Mouse (Mus musculus) retina, postnatal 7 days (tissue): ENCODE results near the gene Rragd.
A peak's percentile ranks its signal among the peaks of the same experiment; 100 is the strongest.

ENCODE experiments used
- DNase-seq: peaks from one replicate; pipeline ENCODE4 v3.0.0-alpha.2; 2012; ENCODE audit warnings: low read depth, low spot score

Rragd gene

GRCm38 (mm10) chr4:33033515-33033914 is 50.7 kb downstream of the Rragd start:
- no peak for DNase-seq

- DNase-seq: no peak
These were observed 57.0 kb downstream of the Rragd start for GRCm38 (mm10) chr4:33039826-33040225.

GRCm38 (mm10) chr4:33049601-33050000 is 66.8 kb downstream of the Rragd start:
- DNase-seq: no peak

DNA sequence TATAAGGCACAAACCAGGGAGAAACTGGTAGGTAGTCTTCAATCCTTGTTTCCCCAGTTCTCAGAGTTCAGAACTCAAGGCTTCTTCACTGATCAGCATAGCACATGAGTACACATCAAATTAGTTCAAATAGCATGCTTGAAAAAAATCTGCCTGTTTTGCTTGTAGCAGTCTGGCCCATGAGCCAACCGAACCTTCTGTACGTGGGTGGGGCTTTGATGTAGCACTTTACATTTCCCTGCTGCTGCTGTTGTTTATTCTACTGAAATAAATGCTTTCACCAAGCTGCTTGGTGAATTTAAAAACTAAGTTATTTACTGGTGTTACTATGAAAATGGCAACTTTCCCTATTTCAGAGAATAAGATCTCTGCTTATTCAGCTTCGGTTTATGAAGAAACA is 69.2 kb downstream of the Rragd start:
- DNase-seq: no peak

- DNase-seq: no peak
These were observed 69.8 kb downstream of the Rragd start for GRCm38 (mm10) chr4:33052650-33053049.

DNA sequence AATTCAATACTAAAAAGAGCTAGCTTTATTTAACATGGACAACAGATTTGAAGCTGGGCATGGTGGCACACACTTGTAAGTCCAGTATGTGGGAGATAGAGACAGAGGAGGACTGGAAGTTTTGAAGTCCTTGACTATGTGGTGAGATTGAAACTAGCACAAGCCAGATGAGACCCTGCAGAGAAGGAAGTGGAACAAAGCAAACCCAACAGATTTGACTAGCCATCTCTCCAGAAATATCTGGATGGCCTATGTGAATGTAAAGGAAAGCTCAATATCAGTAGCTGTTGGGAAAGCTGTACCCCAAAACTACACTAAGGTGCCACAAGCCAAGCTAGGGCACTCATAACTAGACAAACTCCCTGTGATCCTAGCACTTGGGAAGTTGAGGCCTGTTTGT is 71.6 kb downstream of the Rragd start:
- no peak for DNase-seq

DNA sequence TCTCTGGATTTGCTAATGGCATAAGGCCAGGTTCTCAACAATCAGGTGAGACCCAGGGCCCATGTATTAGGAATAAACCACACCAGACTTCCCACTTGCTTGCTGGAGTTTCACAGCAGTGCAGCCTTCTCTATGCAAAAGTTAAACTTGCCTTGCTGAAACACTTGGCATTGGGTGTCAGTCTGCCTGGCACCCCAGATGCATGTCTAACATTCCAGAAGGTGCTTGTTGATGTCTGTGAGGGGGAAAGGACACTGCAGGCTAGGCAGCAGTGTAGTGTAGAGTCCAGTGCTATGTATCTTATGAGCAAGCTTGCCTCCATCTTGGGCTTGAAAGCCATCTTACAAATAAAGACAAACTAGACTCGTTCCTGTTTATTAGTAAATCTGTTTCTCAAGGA is 73.5 kb downstream of the Rragd start:
- DNase-seq: no peak

- no peak for DNase-seq
These were observed 75.3 kb downstream of the Rragd start for GRCm38 (mm10) chr4:33057890-33058687.

DNA sequence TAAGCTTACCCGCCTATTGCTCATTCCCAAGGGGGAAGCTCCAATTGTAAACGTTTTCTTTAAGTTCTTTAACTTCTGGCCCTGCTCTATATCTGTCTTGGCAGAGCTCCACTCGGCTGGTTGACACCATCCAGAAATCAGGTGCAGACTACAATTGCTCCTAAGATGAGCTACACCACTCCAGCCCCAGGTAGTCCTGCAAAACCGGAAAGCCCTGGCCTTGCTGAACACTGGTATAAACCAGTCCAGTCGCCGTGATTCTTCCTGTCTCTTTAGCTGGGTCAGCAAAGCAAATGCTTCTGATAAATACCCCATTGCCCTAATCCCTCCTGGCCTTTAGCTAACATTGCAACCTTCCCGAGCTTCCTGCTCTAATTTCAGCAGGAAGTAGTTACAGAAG is 78.3 kb downstream of the Rragd start:
- no peak for DNase-seq

GRCm38 (mm10) chr4:33062981-33063380 is 80.1 kb downstream of the Rragd start, which contains the start of gene Gabrr2:
Gabrr2 (plus strand) TSS chr4:33062999.
- DNase-seq: no peak

GRCm38 (mm10) chr4:33064986-33065385 is 82.1 kb downstream of the Rragd start:
- no peak for DNase-seq

- peak; percentile 19 for DNase-seq
These were observed 83.6 kb downstream of the Rragd start for GRCm38 (mm10) chr4:33066223-33066960.

- DNase-seq: no peak
These were observed 84.5 kb downstream of the Rragd start for GRCm38 (mm10) chr4:33067331-33067730.

GRCm38 (mm10) chr4:33067826-33068225 is 85.0 kb downstream of the Rragd start:
- DNase-seq: no peak

DNA sequence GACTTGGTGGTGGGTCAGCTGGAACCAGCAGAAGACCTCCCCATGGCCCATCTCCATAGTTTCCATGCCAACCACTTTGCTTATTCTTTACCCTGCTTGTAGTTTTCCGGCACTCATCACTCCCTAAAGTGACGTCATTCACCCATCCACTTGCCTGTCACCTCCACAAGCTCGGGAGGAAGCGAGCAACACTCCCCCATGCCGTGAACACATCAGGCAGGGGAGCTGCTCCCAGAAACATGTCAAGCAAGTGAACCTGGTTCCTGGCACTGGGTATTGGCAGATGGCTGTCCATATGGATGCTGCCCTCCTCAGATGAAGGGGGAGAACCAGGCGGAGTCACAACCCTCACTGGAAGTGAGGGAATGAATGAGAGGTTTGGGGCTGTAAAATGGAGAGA is 86.1 kb downstream of the Rragd start:
- no peak for DNase-seq

DNA sequence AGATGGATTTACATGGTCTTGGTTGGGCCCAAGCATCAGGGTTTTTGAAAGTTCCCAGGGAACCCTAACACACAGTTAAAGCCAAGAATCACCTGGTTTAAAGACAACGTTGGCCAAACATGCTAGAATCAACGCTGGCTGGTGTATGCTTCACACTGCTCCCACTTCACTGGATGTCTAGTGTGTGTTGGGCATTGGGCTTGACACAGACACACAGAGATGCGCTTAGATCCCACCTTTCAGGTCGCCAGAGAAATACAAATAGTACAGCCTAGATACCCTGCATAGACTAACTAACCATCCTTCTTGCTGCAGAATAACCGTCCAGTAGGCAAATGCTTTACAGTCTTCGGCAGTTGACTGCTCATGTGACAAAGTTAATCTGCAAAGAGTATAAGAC is 87.5 kb downstream of the Rragd start:
- no peak for DNase-seq

DNA sequence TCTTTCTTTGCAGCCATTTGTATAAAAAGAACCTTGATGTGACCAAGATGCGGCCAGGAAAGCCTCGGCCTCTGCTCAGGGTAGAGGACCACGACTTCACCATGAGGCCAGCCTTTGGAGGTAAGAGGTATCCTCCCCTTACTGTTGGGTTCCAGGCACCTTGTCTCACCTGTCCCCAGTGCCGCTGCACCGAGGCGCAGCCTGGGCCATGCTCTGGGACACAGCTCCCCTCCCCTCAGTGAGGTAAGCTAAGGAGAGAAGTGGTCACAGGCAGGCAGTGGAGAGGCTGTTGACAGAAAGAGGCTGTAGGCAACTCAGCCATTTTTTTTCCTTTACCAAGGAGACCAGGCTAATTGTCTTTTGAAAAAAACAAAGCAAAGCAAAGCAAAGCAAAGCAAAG is 88.5 kb downstream of the Rragd start:
- no peak for DNase-seq
